Mouse (Mus musculus): ENCODE data around the gene Rps6kb1.
A peak's percentile ranks its signal among the peaks of the same experiment; 100 is the strongest.

Gene Rps6kb1

GRCm38 (mm10) chr11:86544639-86545299 lies at the start of gene Rps6kb1, which contains the start of gene Tubd1:
Gene Rps6kb1 (minus strand): TSS chr11:86544805.
Gene Tubd1 (plus strand): TSS chr11:86544991.
- peak; percentile 99 for DNase-seq (ENCODE audit: low spot score in 2 of 2)

DNA sequence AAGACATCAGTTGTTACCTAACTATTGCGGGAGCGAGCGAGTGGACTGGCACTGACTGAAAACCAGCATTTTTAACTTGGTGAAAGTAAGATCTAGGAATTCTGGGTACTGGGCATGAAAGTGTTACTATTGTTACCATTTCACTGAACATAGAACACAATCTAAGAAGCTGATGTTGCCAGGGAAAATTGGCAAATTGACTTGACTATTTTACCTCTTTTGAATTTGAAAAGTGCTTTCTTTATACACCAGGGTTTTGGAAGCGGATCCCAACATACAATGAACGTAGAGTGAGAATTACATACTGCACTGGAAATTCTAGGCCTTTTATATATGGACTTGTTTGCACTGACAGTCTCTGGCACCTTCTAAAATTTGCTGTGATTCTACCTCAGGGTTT lies 48.8 kb upstream of the Rps6kb1 start:
- no peak for DNase-seq (ENCODE audit: low spot score in 2 of 2)

DNA sequence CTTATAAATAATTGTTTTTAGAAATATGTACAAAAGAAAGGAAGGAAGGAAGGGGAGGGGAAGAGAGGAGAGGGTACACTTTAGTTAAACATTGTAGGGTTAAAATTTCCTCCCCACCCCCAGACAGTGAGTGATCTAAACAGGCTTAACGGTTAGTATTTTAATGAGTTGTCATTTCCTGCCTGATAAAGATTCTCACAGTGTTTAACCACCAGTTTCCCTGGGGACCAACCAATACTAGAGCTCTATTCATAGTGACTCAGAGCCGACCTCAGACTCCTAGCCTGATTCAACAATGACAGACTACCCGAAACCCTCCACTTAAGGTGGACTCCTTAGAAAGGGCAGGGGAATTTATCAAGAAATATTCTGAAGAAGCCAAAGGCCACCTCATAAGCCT lies 48.4 kb upstream of the Rps6kb1 start:
- no peak for DNase-seq (ENCODE audit: low spot score in 2 of 2)

DNA sequence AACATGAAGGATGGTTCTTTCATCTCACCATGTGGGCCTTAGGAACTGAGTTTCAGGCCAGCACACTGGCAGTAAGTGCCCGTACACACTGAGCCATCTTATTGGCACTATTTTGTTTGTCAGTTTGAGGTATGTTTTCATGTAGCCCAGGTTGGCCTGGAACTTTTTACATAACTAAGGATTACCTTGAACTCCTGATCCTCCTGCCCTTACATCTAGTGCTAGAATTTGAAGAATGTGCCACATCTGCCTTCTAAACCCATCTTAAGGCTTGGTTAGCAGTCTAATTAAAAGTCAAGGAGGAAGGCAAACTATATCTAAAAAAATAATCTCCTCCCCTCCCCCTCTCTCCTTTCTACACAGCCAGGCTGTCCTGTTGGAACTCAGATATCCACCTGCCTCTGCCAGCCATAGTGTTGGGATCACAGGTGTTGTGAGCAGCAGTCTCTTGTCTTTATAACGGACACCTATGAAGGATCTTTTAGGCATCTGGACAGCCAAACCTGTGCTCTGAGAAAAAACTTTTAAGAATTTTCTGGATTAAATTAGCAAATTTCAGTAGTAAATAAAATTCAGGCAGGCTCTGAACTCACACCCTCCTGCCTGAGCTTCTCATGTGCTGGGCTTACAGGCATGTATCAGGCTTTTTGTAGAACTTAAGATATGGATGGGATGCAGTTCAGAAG lies 47.5 kb upstream of the Rps6kb1 start:
- DNase-seq (ENCODE audit: low spot score in 2 of 2) = no peak

DNA sequence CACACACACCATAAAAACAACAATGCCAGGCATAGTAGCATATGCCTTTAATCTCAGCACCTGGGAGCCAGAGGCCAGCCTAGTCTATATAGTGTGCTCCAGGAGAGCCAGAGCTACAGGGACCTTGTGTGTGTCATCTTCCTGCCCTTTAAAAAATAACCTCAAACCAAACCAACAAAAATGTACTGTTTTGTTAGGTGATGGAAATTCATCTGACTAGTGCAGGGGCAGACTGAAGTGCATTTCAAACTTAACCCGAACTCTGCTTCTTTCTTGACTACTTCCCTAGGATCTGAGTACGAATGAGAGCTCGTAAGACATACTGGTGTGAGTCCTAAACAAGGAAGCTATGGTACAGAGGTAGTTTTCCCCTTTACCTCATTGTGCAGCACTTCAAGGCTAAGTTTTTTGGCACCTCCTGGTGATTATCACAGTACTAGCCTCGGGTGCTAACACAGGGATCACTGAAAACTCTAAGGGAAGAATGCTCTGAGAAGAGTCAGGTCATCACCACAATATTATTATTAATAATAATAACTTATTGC lies 46.8 kb upstream of the Rps6kb1 start:
- no peak for DNase-seq (ENCODE audit: low spot score in 2 of 2)

- DNase-seq (ENCODE audit: low spot score in 2 of 2) = peak; percentile 28 to 54
These were observed 46.0 kb upstream of the Rps6kb1 start for GRCm38 (mm10) chr11:86590579-86590978.

DNA sequence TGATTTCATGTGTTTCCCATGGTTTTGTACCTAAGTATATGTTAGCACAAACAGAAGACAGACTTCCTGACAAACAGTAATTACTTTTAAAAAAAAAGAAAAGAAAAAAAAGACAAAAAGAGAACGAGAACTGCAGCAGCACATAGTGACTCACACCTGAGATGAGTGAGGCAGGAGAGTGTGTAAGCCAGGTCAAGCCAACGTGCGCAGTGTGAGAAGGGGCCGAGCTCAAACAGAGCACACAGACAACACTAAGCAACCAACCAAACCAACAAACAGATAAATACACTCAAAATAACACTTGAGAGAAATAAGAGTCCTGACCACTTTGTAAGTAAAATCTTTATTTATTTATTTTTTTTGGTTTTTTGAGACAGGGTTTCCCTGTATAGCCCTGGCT lies 45.5 kb upstream of the Rps6kb1 start:
- no peak for DNase-seq (ENCODE audit: low spot score in 2 of 2)

GRCm38 (mm10) chr11:86588583-86589298 lies 44.1 kb upstream of the Rps6kb1 start:
- DNase-seq (ENCODE audit: low spot score in 2 of 2) = no peak

DNA sequence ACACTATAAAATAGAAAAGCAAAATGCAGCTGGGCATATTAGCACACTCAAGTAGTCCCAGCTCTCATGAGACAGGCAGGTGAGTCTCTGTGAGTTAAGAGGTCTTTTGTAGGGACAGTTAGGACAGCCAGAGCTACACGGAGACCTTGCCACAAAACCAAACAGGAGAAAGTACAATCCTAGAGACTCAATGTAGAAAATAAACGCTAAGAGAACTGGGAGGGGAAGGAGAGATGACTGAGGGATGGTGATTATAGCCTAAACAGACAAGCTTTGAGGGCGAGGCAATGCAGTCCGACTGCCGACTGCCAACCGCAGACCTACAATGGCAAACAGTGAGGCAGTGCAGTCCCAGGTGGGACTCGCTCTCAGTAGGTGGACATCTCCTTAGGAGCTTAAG lies 43.2 kb upstream of the Rps6kb1 start:
- no peak for DNase-seq (ENCODE audit: low spot score in 2 of 2)

DNA sequence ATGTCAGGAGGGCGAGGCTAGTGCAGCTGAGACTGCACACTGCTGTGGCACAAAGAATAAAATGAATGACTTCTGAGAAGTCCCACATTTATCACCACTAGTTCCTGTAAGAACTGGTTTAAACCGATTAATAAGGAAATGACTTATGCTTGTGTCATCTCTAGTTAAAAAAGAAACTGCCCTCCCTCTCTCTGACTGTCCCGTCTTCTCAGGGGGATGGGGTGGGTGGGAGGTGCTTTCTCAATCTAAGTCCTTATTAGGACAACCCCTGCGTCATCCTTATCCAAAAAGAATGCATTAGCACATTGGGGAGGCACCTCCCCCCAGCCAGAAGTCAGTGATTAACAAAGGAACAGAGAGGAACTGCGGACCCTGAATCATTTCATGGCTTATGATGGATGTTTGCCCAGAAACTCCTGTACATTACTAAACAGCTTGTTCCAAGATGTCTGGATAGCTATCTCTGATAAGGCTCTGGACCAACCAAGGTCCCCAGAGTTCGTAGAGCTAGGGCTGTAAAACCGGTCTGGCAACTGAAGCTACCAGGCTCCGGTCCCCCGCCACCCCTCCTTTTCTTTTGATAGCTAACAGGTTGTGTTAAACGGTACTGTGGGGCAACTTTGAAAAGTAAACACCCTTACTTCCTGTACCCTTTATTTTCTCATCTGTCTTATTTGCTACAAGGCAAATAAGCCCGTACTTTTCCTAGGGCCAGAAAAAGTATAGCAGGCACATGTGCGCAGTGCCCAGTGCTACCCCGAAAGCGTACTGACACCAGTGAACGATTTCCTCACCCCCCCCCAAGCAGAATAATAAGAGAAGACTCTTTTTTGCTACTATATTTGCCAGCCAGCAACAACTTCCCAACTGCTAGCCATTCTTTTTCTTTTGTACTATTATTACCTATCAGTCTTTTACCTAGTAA lies 42.5 kb upstream of the Rps6kb1 start:
- DNase-seq (ENCODE audit: low spot score in 2 of 2) = no peak

GRCm38 (mm10) chr11:86586177-86586867 lies 41.7 kb upstream of the Rps6kb1 start:
- no peak for DNase-seq (ENCODE audit: low spot score in 2 of 2)

DNA sequence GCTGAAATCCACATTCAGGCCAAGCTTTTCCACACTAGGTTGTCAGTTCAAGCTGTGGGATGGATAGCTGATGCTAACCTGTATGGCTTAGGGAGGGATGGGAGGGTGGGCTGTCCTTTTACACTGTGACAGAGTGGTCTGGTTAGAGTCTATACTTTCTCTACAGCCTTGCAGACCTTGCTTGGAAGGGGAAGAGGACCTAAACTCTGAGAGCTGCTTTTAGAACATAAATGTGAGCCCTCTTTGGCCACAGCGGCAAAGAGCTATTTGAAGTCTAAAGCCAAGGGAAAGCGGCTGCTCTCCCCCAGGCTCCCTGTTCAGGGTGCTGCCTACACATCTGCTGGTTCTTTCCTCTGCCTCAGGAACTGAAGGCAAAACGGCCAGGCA lies 41.0 kb upstream of the Rps6kb1 start:
- no peak for DNase-seq (ENCODE audit: low spot score in 2 of 2)

GRCm38 (mm10) chr11:86584898-86585597 lies 40.4 kb upstream of the Rps6kb1 start:
- DNase-seq (ENCODE audit: low spot score in 2 of 2) = no peak

DNA sequence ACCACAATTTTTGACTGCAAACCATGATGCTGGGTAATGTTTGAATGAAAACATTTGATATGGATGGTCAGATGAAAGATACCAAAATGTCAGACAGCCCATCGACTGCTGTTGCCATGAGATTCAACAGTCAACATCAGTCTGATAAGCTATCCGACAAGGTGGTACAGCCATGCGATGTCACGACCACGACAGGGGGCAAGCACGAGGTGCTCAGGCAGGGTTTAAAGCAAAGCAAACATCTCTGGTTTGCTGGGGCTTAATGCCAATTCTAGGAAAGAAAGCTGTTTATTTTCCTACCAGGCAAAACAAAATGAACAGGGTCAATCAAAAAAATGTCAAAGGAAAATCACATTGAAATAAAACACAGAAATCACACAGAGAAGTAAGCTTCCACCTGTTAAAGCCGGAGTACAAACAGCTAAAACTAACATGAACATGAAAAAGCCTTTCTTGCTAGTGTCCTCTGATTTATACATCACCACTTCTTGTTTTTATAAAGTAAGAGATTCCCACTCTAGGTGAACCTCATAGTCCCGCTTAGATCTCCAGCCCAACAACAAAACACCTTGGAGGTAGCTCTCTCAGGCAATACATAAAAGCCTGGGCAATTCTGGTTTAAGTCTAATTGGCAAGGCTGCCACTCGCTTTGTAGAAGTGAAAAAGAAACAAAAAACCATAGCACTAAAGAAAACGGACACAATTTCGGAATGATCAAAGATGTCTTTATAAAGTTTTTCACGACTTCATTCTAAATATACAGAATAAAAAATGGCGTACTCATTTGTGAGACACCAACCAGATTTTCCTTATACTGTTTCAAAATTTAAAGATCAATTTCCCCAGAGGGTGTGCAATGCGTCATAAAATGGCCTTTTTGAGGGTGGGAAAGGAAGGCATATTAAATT lies 39.6 kb upstream of the Rps6kb1 start:
- no peak for DNase-seq (ENCODE audit: low spot score in 2 of 2)

DNA sequence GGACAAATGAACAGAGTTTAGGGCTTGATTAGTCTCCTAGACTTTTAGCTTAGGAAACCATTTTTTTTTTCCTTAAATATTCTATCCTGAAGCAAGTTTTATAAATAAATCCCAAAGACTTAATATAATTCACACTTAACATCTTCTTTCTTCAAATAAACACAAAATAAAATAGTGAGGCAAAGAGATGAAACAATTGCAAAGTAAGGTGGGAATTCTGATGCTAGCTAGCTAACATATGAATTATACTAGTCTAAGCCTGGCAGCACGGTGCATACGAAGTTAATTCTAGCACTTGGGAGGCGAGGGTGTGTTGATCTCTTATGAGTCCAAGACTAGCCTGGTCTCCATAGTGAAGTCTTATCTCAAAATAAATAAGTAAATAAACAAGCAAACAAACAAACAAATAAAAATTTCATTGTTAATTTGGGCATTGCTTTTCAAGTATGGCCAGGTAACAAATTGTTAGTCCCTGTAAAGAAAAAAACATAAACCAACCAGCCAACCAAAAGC lies 38.8 kb upstream of the Rps6kb1 start:
- no peak for DNase-seq (ENCODE audit: low spot score in 2 of 2)

- no peak for DNase-seq (ENCODE audit: low spot score in 2 of 2)
These were observed 38.1 kb upstream of the Rps6kb1 start for GRCm38 (mm10) chr11:86582543-86583260.

- DNase-seq (ENCODE audit: low spot score in 2 of 2) = no peak
These were observed 37.4 kb upstream of the Rps6kb1 start for GRCm38 (mm10) chr11:86581943-86582542.

DNA sequence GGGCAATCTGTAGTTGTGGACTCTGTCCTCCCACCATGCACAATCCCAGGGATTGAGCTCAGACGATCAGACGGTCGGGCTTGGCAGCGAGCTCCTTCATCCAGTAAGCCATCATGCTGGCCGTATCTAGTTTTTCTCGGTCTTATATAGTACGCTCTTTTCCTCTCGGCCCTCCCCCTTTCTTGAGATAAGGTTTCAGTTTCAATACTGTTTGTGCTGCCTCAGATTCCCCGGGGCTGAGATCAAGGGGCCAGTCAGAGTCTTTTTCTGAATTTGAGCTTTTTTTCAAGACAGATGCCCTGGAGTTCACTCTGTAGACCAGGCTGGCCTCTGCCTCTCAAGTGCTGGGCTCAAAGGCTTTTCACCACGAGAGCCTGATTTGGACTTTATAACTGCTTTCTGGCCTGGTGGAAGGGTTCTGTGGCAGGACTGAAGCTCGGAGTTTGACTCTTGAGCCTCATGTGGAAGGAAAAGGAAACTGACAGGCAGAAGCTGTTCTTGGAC lies 36.7 kb upstream of the Rps6kb1 start:
- no peak for DNase-seq (ENCODE audit: low spot score in 2 of 2)
